Mouse (Mus musculus) limb, embryonic 13.5 days (tissue): ENCODE data around the gene Paf1. TPM values are rescaled to one million over a fixed set of nuclear protein-coding genes. Genes with fewer than 3 reads are reported as not detected.

ENCODE experiments used
- ATAC-seq: fragments of 200-750 bp; cut with Nextera tagmentation; 2 replicates; pipeline ENCODE4 v1.8.0; 2017; ENCODE audit warnings: low read depth, moderate number of reproducible peaks, moderate TSS enrichment; ENCODE audit not compliant: low FRiP score
- H3K27ac ChIP-seq: fragments of 300-500 bp; sonication (generic); 2 replicates; pipeline ENCODE4 v1.5.1; 2015; ENCODE audit warnings: inconsistent platforms, mild to moderate bottlenecking, moderate library complexity
- H3K27me3 ChIP-seq: fragments of 300-500 bp; sonication (generic); 2 replicates; pipeline ENCODE4 v1.6.1; 2015; ENCODE audit warnings: mild to moderate bottlenecking, inconsistent platforms
- H3K36me3 ChIP-seq: fragments of 300-500 bp; sonication (generic); 2 replicates; pipeline ENCODE4 v1.6.1; 2015; ENCODE audit warnings: inconsistent platforms, mild to moderate bottlenecking, moderate library complexity
- H3K4me1 ChIP-seq: fragments of 300-500 bp; sonication (generic); 2 replicates; pipeline ENCODE4 v1.6.1; 2015; ENCODE audit warnings: inconsistent platforms
- H3K4me2 ChIP-seq: fragments of 300-500 bp; sonication (generic); replicated peaks from 2 replicates; pipeline ENCODE4 v1.6.1; 2015; ENCODE audit warnings: inconsistent platforms, mild to moderate bottlenecking, moderate library complexity
- H3K4me3 ChIP-seq: fragments of 300-500 bp; sonication (generic); 2 replicates; pipeline ENCODE4 v1.5.1; 2015; ENCODE audit warnings: moderate library complexity, mild to moderate bottlenecking, inconsistent platforms
- H3K9ac ChIP-seq: fragments of 300-500 bp; sonication (generic); 2 replicates; pipeline ENCODE4 v1.6.1; 2015; ENCODE audit warnings: mild to moderate bottlenecking, inconsistent platforms
- H3K9me3 ChIP-seq: fragments of 300-500 bp; sonication (generic); 2 replicates; pipeline ENCODE4 v1.6.1; 2016; ENCODE audit warnings: inconsistent platforms
- WGBS: fragments of 180-500 bp; shearing (Covaris S2); methylation state at CpG from one replicate; pipeline ENCODE4 v1.1.7; 2015; 5-methylcytosine and 5-hydroxymethylcytosine counted together
- polyA plus RNA-seq: library from polyadenylated mRNA; unstranded; fragments of >200 nt; fragmentation: Nextera tagmentation; extraction: Ambion mirVana; gene quantifications from 2 replicates; pipeline ENCODE4 v1.2.1, GENCODE M21; 2015

Gene Paf1
- polyA plus RNA-seq, 1 experiment from 2014 or later = 77.9 TPM

DNA sequence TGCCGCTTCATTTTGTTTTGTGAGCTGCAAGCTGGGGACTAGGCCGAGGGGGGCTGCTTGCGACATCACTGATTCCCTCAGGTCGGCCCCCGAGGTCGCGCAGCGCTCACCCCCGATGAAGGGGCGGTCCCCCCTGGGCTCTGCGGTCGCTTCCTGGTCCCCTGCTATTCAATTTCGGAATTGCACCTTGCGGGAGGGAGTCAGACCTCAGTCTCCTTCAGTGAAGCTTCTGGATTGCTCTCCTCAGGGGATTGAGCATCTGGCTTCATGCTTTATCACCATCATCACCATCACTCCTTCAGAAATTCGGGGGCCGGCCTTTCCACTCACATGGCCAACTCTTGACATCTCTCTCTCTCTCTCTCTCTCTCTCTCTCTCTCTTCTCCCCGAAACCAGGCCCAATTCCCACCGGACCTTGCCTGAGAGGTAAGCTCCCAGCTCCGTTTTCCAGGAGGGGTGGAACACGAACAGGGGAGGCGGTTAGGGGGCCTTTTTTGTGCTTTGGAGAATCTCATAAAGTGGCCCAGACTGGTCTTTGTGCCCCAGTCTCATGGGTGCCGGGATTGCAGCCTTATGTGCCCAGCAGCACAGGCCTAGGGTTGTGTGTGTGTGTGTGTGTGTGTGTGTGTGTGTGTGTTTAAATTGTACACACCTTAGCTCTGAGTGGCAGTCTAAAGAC is 661 bp downstream of the Paf1 start:
- WGBS = 4% methylated on average over 22 of the region's 22 CpGs
- no peak for ATAC-seq
- Histone ChIP-seq H3K4me3 (peak overlapping the region; percentile 93), H3K36me3 (peaks cover 61% of the 10 kb centered on the region), H3K27ac (peak overlapping the region; percentile 76), H3K4me2 (peak overlapping the region; percentile 96), H3K27me3 (no peaks in the 10 kb centered on the region), H3K9me3 (no peaks in the 10 kb centered on the region), H3K4me1 (peaks cover 17% of the 10 kb centered on the region), H3K9ac (peak overlapping the region; percentile 92)

DNA sequence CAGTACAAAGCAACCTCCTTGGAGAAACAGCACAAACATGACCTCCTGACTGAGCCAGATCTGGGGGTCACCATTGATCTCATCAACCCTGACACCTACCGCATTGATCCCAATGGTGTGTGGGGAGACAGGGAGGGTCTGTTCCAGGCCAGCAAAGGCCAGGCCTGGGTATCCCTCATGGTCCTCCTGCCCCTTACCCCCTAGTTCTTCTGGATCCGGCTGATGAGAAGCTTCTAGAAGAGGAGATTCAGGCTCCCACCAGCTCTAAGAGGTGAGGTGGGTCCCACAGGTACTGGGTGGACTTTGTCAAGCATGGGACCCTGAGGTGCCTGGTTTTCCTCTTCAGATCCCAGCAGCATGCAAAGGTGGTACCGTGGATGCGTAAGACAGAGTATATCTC is 2.7 kb downstream of the Paf1 start:
- no peak for ATAC-seq
- Histone ChIP-seq H3K27ac (no peak overlapping the region), H3K9me3 (no peaks in the 10 kb centered on the region), H3K27me3 (no peaks in the 10 kb centered on the region), H3K9ac (no peak overlapping the region), H3K4me1 (peaks cover 17% of the 10 kb centered on the region), H3K4me2 (no peak overlapping the region), H3K4me3 (no peak overlapping the region), H3K36me3 (peaks cover 61% of the 10 kb centered on the region)
- 93% methylated on average over 4 of the region's 4 CpGs for WGBS

DNA sequence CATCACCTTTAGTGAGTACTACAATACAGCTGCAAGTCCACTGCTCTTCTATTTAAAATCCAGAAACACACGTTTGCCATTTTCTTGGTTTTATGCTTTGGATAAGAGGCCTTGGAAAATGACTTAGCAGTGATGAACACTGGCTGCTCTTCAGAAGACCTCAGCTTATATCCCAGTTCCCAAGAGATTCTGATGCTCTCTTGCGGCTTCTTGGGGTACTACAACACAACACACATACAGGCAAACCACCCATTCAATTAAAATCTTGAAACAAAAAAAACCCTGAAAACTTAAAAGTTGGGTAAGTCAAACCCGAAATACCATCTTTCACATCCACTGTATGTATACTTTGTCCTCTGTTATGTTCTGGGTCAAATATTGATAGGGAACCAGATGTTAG is 5.2 kb downstream of the Paf1 start:
- no peak overlapping the region for H3K4me3 ChIP-seq
- no peak overlapping the region for H3K27ac ChIP-seq
- no peaks in the 10 kb centered on the region for H3K9me3 ChIP-seq
- ATAC-seq = no peak
- peaks cover 82% of the 10 kb centered on the region for H3K36me3 ChIP-seq
- 73% methylated on average over 3 of the region's 3 CpGs for WGBS
- H3K4me1 ChIP-seq = peaks cover 8% of the 10 kb centered on the region
- H3K9ac ChIP-seq = no peak overlapping the region
- H3K27me3 ChIP-seq = no peaks in the 10 kb centered on the region
- H3K4me2 ChIP-seq = no peak overlapping the region

DNA sequence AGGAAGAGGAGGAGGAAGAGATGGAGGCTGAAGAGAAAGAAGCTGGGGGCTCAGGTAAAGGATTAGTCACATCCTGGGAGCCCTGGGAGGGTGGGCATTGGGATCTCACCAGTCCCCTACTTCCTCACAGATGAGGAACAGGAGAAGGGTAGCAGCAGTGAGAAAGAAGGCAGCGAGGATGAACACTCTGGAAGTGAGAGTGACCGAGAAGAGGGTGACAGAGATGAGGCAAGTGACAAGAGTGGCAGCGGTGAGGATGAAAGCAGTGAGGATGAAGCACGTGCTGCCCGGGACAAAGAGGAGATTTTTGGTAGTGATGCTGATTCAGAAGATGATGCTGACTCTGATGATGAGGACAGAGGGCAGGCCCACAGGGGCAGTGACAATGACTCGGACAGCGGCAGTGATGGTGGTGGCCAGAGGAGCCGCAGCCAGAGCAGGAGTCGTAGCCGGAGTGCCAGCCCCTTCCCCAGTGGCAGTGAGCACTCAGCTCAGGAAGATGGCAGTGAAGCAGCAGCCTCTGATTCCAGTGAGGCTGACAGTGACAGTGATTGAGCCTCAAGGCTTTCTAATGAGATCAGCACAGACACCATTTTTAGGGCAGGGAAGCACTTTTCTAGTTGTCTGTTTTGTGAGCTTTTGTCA is 6.1 kb downstream of the Paf1 start:
- Histone ChIP-seq H3K9ac (no peak overlapping the region), H3K27me3 (no peaks in the 10 kb centered on the region), H3K9me3 (no peaks in the 10 kb centered on the region), H3K4me2 (no peak overlapping the region), H3K36me3 (peaks cover 90% of the 10 kb centered on the region), H3K27ac (no peak overlapping the region), H3K4me1 (peaks cover 2% of the 10 kb centered on the region), H3K4me3 (no peak overlapping the region)
- WGBS = 91% methylated on average over 10 of the region's 10 CpGs
- ATAC-seq = no peak

DNA sequence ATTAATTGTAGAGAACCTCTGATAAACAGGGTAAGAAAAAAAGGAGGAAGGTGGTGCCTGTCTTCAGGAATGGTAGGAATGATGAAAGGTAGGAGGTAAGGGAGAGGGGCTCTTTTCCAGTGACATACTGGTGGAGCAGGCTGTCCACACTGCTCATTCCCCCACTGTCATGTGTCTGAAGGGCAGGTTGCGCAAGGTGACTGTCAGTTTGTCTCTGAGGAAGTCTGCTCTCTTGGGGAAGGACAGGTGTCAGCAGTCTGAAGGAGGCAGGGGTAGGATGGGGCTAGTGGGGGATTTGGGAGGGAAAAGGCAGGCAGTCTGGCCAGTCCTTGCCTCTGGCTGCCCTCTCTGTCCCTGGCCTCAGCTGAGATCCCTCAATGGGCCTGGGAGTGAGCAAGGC is 8.3 kb downstream of the Paf1 start:
- Histone ChIP-seq H3K4me1 (no peaks in the 10 kb centered on the region), H3K9ac (no peak overlapping the region), H3K27ac (no peak overlapping the region), H3K27me3 (no peaks in the 10 kb centered on the region), H3K9me3 (no peaks in the 10 kb centered on the region), H3K4me3 (no peak overlapping the region), H3K36me3 (peaks cover 95% of the 10 kb centered on the region), H3K4me2 (no peak overlapping the region)
- WGBS = 100% methylated on average over 1 of the region's 1 CpGs
- ATAC-seq = no peak

DNA sequence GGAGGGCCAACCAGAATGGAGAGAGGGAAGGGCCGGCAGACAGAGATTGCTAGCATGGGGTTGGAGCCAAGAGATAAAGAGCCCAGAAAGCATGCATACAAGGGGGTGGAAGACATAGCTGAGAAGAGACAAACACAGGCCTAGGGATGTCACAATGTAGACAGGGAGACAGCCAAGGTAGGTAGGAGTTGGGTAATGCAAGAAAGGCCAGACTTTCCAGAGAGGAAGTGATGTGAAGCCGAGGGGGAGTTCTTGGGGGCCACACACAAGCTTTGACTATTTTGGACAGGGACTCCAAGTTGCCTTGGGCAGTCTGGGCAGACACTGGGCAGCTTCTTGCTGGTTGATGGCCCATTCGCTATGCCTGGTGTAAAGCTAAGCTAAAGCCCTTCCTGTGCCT is 9.2 kb downstream of the Paf1 start:
- no peak for ATAC-seq
- H3K36me3 ChIP-seq = peaks cover 95% of the 10 kb centered on the region
- WGBS = 74% methylated on average over 3 of the region's 3 CpGs
- no peak overlapping the region for H3K27ac ChIP-seq
- H3K9ac ChIP-seq = no peak overlapping the region
- no peaks in the 10 kb centered on the region for H3K9me3 ChIP-seq
- no peak overlapping the region for H3K4me2 ChIP-seq
- no peaks in the 10 kb centered on the region for H3K4me1 ChIP-seq
- H3K4me3 ChIP-seq = no peak overlapping the region
- no peaks in the 10 kb centered on the region for H3K27me3 ChIP-seq

DNA sequence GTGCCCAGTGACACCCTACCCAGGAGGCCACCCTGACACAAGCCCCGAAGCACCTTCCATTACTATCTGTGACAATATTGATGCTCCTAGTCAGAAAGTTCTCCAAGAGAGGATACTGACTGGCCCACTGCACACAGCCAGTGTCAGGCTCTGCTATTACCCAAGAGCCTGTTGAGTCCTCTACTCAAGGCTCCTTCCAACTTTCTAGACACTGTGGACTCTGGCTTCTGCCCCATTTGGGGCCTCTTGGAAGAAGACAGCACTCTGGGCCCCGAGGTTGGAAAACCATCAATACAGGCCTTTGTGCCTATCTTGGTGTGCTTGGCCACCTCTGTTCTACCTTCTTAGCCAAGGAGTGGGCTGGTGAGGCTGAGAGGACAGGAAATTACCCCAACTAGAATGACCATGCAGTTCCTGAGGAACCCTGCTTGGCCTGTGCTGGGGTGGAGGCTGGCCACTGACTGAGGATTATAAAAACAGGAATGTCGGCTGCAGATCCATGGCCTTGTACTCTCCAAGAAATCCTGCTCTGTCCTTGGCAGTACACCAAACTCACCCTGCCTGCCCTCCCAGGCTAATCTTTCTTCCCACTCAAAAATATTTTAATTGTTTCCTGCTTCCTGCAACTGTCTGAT is 18.2 kb downstream of the Paf1 start:
- peaks cover 95% of the 10 kb centered on the region for H3K36me3 ChIP-seq
- no peak overlapping the region for H3K4me3 ChIP-seq
- H3K4me1 ChIP-seq = no peaks in the 10 kb centered on the region
- no peak overlapping the region for H3K4me2 ChIP-seq
- no peak for ATAC-seq
- H3K9ac ChIP-seq = no peak overlapping the region
- H3K27ac ChIP-seq = no peak overlapping the region
- no peaks in the 10 kb centered on the region for H3K27me3 ChIP-seq
- WGBS = 88% methylated on average over 3 of the region's 3 CpGs
- no peaks in the 10 kb centered on the region for H3K9me3 ChIP-seq

DNA sequence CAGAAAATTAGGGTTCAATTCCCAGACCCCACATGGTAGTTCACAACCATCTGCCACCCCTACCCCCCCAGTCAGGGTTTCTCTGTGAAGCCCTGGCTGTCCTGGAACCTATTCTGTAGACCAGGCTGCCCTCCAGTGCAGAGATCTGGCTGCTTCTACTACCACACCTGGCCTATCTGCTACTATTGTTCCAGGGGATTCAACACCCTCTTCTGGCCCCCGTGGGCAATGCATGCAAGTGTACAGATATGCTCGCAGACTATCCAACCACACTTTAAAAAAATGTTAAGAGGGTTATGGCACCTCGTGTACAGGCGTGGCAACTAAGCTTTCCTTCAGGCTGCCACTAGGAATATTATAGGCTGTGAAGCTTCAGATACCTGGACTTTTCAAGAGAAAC is 20.1 kb downstream of the Paf1 start:
- no peak for ATAC-seq
- Histone ChIP-seq H3K4me1 (no peaks in the 10 kb centered on the region), H3K27ac (no peak overlapping the region), H3K27me3 (no peaks in the 10 kb centered on the region), H3K9me3 (no peaks in the 10 kb centered on the region), H3K4me3 (no peak overlapping the region), H3K36me3 (peaks cover 95% of the 10 kb centered on the region), H3K9ac (no peak overlapping the region), H3K4me2 (no peak overlapping the region)
- 87% methylated on average over 4 of the region's 4 CpGs for WGBS

DNA sequence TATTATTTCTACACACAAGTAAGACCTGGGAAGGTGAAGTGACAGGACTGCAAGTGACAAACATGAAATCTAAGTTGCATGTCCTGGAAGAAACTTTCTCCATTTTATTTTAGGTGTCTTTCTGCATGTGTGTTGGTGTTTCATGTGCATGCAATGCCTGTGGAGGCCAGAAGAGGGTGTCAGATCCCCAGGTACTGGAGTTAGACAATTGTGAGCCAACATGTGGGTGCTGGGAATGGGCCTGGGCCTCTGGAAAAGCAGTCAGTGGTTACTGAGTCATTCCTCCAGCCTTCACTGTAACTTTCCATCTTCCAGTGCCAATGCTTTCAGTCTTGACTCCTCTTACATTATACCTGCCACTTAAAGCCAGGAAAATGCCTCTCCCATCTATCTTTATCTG is 24.6 kb downstream of the Paf1 start:
- ATAC-seq = no peak
- Histone ChIP-seq H3K36me3 (peaks cover 99% of the 10 kb centered on the region), H3K4me3 (no peak overlapping the region)

DNA sequence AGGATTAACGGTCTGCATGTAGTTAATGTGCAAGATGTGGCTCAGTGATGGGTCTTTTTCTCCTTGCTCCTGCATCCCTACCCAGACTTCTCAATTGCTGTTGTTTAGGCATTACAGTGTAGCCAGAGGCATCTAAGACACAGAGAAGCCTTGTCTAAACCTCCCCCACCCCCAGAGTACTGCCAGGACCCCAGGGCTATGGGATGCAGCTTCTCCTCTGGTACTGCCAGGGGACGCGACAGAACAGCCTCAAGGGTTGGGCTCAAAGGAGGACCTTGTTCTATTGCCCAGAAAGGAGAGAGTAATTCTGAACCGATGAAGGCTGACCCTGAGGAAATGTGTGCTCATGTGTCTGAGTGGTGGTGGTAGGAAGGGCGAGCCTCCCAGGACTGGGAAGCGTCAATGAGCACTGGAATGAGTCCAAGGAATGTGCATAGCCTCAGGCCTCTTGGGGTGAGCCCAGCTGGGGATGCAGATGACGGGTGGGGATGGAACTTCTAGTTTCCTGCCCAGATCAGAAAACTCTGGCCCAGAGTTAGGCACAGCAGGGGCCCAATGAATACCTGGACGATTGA is 25.4 kb downstream of the Paf1 start:
- no peak for ATAC-seq
- Histone ChIP-seq H3K4me2 (no peak overlapping the region), H3K27ac (no peak overlapping the region)

More for the DNA sequence above, 24.6 kb downstream of the Paf1 start:
- Histone ChIP-seq H3K4me1 (no peaks in the 10 kb centered on the region), H3K9ac (0 out of 2 replicates have a peak overlapping the region, but pooled peaks have one; percentile 31), H3K27ac (no peak overlapping the region), H3K27me3 (no peaks in the 10 kb centered on the region), H3K4me2 (no peak overlapping the region), H3K9me3 (no peaks in the 10 kb centered on the region)

DNA sequence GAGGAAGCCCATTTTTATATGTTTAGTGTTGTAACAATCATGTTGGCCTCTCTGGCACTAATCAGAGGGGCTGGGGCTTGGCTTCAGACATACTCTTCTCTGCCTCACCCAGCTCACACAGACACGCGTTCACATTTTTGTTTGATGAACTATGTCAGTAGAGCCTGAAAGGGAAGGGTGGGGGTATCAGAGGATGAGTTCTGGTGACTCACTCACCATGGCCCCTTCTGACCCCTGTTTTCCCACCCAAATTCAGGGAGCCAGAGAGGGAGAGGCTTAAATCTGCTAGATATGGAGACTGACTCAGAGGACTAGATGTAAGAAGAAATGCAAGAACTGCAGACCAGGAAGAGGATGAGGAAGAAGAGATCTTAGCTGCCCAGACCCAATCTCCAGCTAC is 26.7 kb downstream of the Paf1 start:
- H3K36me3 ChIP-seq = peaks cover 94% of the 10 kb centered on the region
- H3K27me3 ChIP-seq = no peaks in the 10 kb centered on the region
- no peaks in the 10 kb centered on the region for H3K9me3 ChIP-seq
- H3K4me1 ChIP-seq = no peaks in the 10 kb centered on the region
- H3K9ac ChIP-seq = no peak overlapping the region
- 98% methylated on average over 2 of the region's 2 CpGs for WGBS
- no peak overlapping the region for H3K4me2 ChIP-seq
- H3K4me3 ChIP-seq = no peak overlapping the region
- no peak overlapping the region for H3K27ac ChIP-seq
- ATAC-seq = no peak

More for the DNA sequence above, 25.4 kb downstream of the Paf1 start:
- no peak overlapping the region for H3K9ac ChIP-seq
- no peaks in the 10 kb centered on the region for H3K9me3 ChIP-seq
- H3K4me3 ChIP-seq = no peak overlapping the region
- no peaks in the 10 kb centered on the region for H3K4me1 ChIP-seq
- H3K27me3 ChIP-seq = no peaks in the 10 kb centered on the region
- peaks cover 99% of the 10 kb centered on the region for H3K36me3 ChIP-seq
- 75% methylated on average over 8 of the region's 8 CpGs for WGBS

DNA sequence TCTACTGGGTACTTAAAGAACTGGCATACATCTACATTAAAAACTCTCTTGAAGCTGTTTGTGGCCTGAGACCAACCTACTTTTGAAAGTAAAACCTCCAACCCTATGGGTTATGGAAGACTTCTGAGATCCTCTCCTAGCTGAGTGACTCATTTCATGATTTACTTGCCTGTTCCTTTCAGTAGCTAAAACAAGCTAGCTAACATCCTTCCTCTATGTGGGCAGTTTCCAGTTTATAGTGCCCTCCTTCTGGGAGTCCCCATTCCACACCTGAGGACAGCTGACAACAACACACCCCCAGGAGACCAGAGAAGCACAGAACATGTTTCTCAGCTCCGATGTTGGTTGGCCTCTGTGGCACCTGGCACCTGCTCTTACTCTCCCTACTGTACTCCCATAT is 30.3 kb downstream of the Paf1 start:
- no peak for ATAC-seq

More for the DNA sequence above, 30.3 kb downstream of the Paf1 start:
- Histone ChIP-seq H3K4me1 (no peaks in the 10 kb centered on the region), H3K9me3 (no peaks in the 10 kb centered on the region), H3K36me3 (peaks cover 70% of the 10 kb centered on the region), H3K4me2 (no peak overlapping the region), H3K27ac (no peak overlapping the region), H3K9ac (no peak overlapping the region), H3K27me3 (no peaks in the 10 kb centered on the region), H3K4me3 (no peak overlapping the region)
- WGBS = 95% methylated on average over 1 of the region's 1 CpGs
